Mouse (Mus musculus) B cell, adult 62 days (primary cell): ENCODE results near the gene Dmrta1. TPM values are rescaled to one million over a fixed set of nuclear protein-coding genes. Genes with fewer than 3 reads are reported as not detected.

Experiments used
- total RNA-seq: library from RNA; stranded (reverse); gene quantifications from 4 replicates; pipeline ENCODE4 v1.2.4, GENCODE M21; 2023

Dmrta1 gene
- total RNA-seq, result not detected in 4 replicates

DNA sequence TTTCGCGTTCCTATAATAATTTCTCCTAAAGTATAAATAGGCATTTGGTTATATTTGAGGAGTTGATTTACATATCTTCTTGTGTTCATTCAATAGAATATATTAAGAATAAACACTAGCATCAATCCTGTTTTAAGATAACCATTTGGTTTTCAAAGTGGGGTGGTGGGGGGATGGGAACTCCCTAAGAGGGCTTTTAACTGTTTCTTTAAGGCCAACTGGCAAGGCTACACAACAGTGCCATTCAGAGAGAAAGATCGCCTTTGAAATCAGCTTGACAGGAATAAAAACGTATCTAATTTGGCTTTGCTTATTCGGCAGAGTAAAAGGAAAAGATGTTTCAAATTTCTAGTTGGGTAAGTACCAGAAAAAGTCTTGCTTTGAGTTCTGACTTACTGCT, at the start of gene Dmrta1:
Gene Dmrta1, plus strand, starts transcription at position 242 of the 400 bp plus-strand sequence.

